Mouse (Mus musculus): Measurements from ENCODE around the gene 4932438H23Rik. TPM values are rescaled to one million over a fixed set of nuclear protein-coding genes. Genes with fewer than 3 reads are reported as not detected.

4932438H23Rik gene
- polyA plus RNA-seq, 1 experiment from 2014 or later = 0.10 TPM

- H3K36me3 ChIP-seq = no peaks in the 10 kb centered on the region
- WGBS = 89% methylated on average over 1 of the region's 1 CpGs
- H3K9ac ChIP-seq = no peak overlapping the region
- no peaks in the 10 kb centered on the region for H3K27me3 ChIP-seq (replicated peaks)
- no peak for ATAC-seq (ENCODE audit: insufficient read depth, low FRiP score, low read depth)
- H3K4me1 ChIP-seq = no peaks in the 10 kb centered on the region
- H3K9me3 ChIP-seq = no peaks in the 10 kb centered on the region
- H3K4me2 ChIP-seq = no peak overlapping the region
- no peak overlapping the region for H3K4me3 ChIP-seq (replicated peaks)
- no peak overlapping the region for H3K27ac ChIP-seq
These were observed 28.9 kb upstream of the 4932438H23Rik start for GRCm38 (mm10) chr16:91123821-91124220.

- WGBS = 75% methylated on average over 6 of the region's 6 CpGs
- H3K9me3 ChIP-seq = no peaks in the 10 kb centered on the region
- ATAC-seq (ENCODE audit: insufficient read depth, low FRiP score, low read depth) = no peak
- H3K4me3 ChIP-seq (replicated peaks) = no peak overlapping the region
- no peaks in the 10 kb centered on the region for H3K36me3 ChIP-seq
- no peaks in the 10 kb centered on the region for H3K27me3 ChIP-seq (replicated peaks)
- no peak overlapping the region for H3K27ac ChIP-seq
- H3K4me1 ChIP-seq = no peaks in the 10 kb centered on the region
- H3K4me2 ChIP-seq = no peak overlapping the region
- no peak overlapping the region for H3K9ac ChIP-seq
These were observed 25.0 kb upstream of the 4932438H23Rik start for GRCm38 (mm10) chr16:91119879-91120278.

GRCm38 (mm10) chr16:91116696-91117095 lies 21.8 kb upstream of the 4932438H23Rik start:
- Histone ChIP-seq H3K36me3 (no peaks in the 10 kb centered on the region), H3K4me2 (no peak overlapping the region), H3K9ac (no peak overlapping the region), H3K27ac (no peak overlapping the region), H3K4me3 (replicated peaks) (no peak overlapping the region), H3K4me1 (no peaks in the 10 kb centered on the region), H3K27me3 (replicated peaks) (no peaks in the 10 kb centered on the region), H3K9me3 (no peaks in the 10 kb centered on the region)
- WGBS = 58% methylated on average over 7 of the region's 7 CpGs
- ATAC-seq (ENCODE audit: insufficient read depth, low FRiP score, low read depth) = no peak

DNA sequence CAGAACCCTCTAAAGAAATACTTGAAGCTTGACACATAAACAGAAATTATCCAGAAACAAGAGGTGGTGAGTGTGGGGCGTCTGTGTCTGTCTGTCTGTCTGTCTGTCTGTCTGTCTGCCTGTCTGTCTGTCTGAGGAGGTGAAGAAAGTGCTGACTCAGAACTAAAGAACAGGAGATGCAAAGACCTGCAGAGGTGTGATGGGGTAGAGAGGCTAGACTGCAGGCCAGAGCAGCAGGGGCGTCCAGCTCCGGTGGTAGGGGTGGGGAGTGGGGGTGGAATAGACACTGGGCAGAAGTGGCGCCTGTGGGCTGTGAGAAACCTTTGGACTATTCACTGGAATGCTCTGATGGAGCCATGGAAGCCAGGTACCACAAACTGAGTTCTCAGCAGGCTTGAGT lies 21.1 kb upstream of the 4932438H23Rik start:
- 74% methylated on average over 4 of the region's 4 CpGs for WGBS
- no peaks in the 10 kb centered on the region for H3K27me3 ChIP-seq (replicated peaks)

DNA sequence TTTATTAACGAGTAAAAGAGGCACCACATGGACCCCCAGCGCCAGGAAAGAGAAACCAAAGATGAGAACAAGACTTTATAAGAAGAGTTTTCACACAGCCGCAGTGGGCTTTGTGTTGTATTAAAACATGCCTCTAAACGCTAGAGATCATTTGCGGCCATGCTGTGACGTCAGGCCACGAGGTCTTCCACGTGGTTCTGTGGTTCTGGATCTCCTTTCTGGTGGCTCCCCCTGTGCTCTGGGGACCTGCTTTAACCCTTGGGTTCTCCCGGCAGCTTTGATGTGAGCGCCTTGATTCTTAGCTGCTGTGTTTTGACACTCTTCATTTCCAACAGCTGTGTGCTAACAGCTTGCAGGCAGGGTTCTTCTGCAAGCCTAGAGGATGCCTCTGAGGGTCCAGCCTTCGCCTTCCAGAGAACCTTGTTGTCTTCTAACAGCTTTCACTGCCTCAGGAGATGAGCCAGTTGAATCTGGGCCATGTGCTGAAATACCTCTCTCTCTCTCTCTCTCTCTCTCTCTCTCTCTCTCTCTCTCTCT lies 16.1 kb upstream of the 4932438H23Rik start:
- Histone ChIP-seq H3K36me3 (no peaks in the 10 kb centered on the region), H3K4me1 (no peaks in the 10 kb centered on the region), H3K27me3 (replicated peaks) (no peaks in the 10 kb centered on the region), H3K27ac (no peak overlapping the region), H3K9ac (no peak overlapping the region), H3K4me2 (peak overlapping the region; percentile 23; the same call in 1 of the 2 replicates), H3K9me3 (no peaks in the 10 kb centered on the region), H3K4me3 (replicated peaks) (no peak overlapping the region)
- no peak for ATAC-seq (ENCODE audit: insufficient read depth, low FRiP score, low read depth)
- WGBS = 44% methylated on average over 11 of the region's 11 CpGs

More for the DNA sequence above, 21.1 kb upstream of the 4932438H23Rik start:
- Histone ChIP-seq H3K9ac (no peak overlapping the region), H3K4me2 (no peak overlapping the region), H3K4me1 (no peaks in the 10 kb centered on the region), H3K9me3 (no peaks in the 10 kb centered on the region), H3K27ac (no peak overlapping the region), H3K36me3 (no peaks in the 10 kb centered on the region), H3K4me3 (replicated peaks) (no peak overlapping the region)
- ATAC-seq (ENCODE audit: insufficient read depth, low FRiP score, low read depth) = no peak

DNA sequence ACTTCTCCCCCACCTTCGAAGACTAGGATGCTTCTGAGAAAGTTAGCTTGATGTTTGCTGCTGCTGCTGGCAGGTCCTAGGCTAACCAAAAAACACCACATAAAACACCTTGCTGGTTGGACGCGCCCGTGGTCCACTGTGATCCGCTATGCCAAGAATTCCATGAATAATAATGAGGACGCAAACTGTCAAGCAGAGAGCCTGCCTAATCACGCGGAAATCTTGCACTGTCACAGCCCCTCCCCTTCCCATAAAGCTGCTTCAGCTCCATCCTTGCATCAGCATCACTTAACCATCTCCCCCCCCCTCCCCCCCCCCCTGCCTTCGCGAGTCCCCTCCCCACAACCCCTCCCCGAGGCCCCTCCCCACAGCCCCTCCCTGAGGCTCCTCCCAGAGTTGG lies 12.7 kb upstream of the 4932438H23Rik start:
- ATAC-seq (ENCODE audit: insufficient read depth, low FRiP score, low read depth) = no peak
- Histone ChIP-seq H3K4me2 (no peak overlapping the region), H3K9ac (no peak overlapping the region), H3K4me3 (replicated peaks) (no peak overlapping the region), H3K27me3 (replicated peaks) (no peaks in the 10 kb centered on the region), H3K27ac (no peak overlapping the region), H3K36me3 (no peaks in the 10 kb centered on the region), H3K9me3 (no peaks in the 10 kb centered on the region), H3K4me1 (no peaks in the 10 kb centered on the region)
- WGBS = 69% methylated on average over 11 of the region's 11 CpGs

- 37% methylated on average over 13 of the region's 13 CpGs for WGBS
- no peak overlapping the region for H3K4me2 ChIP-seq
- H3K9me3 ChIP-seq = no peaks in the 10 kb centered on the region
- no peaks in the 10 kb centered on the region for H3K4me1 ChIP-seq
- no peak overlapping the region for H3K27ac ChIP-seq
- ATAC-seq (ENCODE audit: insufficient read depth, low FRiP score, low read depth) = no peak
- H3K36me3 ChIP-seq = no peaks in the 10 kb centered on the region
- H3K27me3 ChIP-seq (replicated peaks) = no peaks in the 10 kb centered on the region
- no peak overlapping the region for H3K4me3 ChIP-seq (replicated peaks)
- H3K9ac ChIP-seq = no peak overlapping the region
These were observed 10.6 kb upstream of the 4932438H23Rik start for GRCm38 (mm10) chr16:91105481-91106051.

GRCm38 (mm10) chr16:91104821-91105480 lies 10.0 kb upstream of the 4932438H23Rik start:
- H3K27ac ChIP-seq = no peak overlapping the region
- no peak overlapping the region for H3K9ac ChIP-seq
- ATAC-seq (ENCODE audit: insufficient read depth, low FRiP score, low read depth) = no peak
- no peaks in the 10 kb centered on the region for H3K36me3 ChIP-seq
- no peaks in the 10 kb centered on the region for H3K9me3 ChIP-seq
- H3K27me3 ChIP-seq (replicated peaks) = no peaks in the 10 kb centered on the region
- WGBS = 47% methylated on average over 10 of the region's 10 CpGs
- no peaks in the 10 kb centered on the region for H3K4me1 ChIP-seq
- H3K4me2 ChIP-seq = no peak overlapping the region
- no peak overlapping the region for H3K4me3 ChIP-seq (replicated peaks)

GRCm38 (mm10) chr16:91103386-91103785 lies 8.5 kb upstream of the 4932438H23Rik start:
- no peaks in the 10 kb centered on the region for H3K27me3 ChIP-seq (replicated peaks)
- WGBS = 78% methylated on average over 14 of the region's 14 CpGs

GRCm38 (mm10) chr16:91100484-91100883 lies 5.6 kb upstream of the 4932438H23Rik start:
- no peaks in the 10 kb centered on the region for H3K27me3 ChIP-seq (replicated peaks)
- 57% methylated on average over 2 of the region's 2 CpGs for WGBS
- no peak overlapping the region for H3K9ac ChIP-seq
- H3K36me3 ChIP-seq = no peaks in the 10 kb centered on the region
- H3K4me3 ChIP-seq (replicated peaks) = no peak overlapping the region
- no peaks in the 10 kb centered on the region for H3K4me1 ChIP-seq
- no peak for ATAC-seq (ENCODE audit: insufficient read depth, low FRiP score, low read depth)
- no peaks in the 10 kb centered on the region for H3K9me3 ChIP-seq
- no peak overlapping the region for H3K27ac ChIP-seq
- no peak overlapping the region for H3K4me2 ChIP-seq

More at GRCm38 (mm10) chr16:91103386-91103785, 8.5 kb upstream of the 4932438H23Rik start:
- Histone ChIP-seq H3K27ac (no peak overlapping the region), H3K4me2 (no peak overlapping the region), H3K4me3 (replicated peaks) (no peak overlapping the region), H3K9me3 (no peaks in the 10 kb centered on the region), H3K9ac (no peak overlapping the region), H3K4me1 (no peaks in the 10 kb centered on the region), H3K36me3 (no peaks in the 10 kb centered on the region)
- no peak for ATAC-seq (ENCODE audit: insufficient read depth, low FRiP score, low read depth)

DNA sequence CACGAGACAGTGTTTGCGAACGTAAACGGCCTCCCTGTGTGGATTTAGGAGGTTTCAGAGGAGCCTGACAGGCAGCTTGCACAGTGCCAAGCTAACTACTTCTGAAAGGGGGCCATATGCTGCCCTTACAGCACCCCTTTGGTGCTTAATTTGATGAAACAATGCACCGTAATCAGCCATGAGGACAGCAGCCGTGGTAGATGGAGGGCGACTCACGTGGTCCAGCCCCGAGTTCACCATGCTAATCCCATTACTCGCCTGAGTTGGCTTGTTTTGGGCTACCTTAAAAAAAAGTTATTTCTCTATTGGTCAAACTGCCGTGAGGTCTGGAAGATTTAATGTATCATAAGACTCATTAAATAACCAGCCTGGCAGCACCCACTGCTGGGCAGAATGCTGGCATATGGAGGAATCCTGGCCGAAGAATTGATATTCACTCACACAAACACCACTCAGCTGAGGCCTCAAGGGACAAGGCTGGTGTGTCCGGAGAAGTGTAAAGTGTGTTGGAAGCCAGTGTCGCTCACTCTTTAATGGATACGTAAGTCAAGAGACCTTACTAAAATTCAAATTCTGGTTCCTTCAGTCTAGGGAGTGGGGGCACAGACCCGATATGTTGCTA lies 4.6 kb upstream of the 4932438H23Rik start:
- no peak overlapping the region for H3K9ac ChIP-seq
- H3K27me3 ChIP-seq (replicated peaks) = no peaks in the 10 kb centered on the region
- no peaks in the 10 kb centered on the region for H3K4me1 ChIP-seq
- no peaks in the 10 kb centered on the region for H3K9me3 ChIP-seq
- no peak for ATAC-seq (ENCODE audit: insufficient read depth, low FRiP score, low read depth)
- H3K4me2 ChIP-seq = no peak overlapping the region
- WGBS = 79% methylated on average over 16 of the region's 16 CpGs
- H3K4me3 ChIP-seq (replicated peaks) = no peak overlapping the region
- H3K27ac ChIP-seq = no peak overlapping the region
- no peaks in the 10 kb centered on the region for H3K36me3 ChIP-seq

GRCm38 (mm10) chr16:91097858-91098257 lies 2.9 kb upstream of the 4932438H23Rik start:
- Histone ChIP-seq H3K9me3 (no peaks in the 10 kb centered on the region), H3K4me3 (replicated peaks) (no peak overlapping the region), H3K27ac (no peak overlapping the region), H3K4me1 (no peaks in the 10 kb centered on the region), H3K27me3 (replicated peaks) (no peaks in the 10 kb centered on the region), H3K9ac (no peak overlapping the region), H3K4me2 (no peak overlapping the region), H3K36me3 (no peaks in the 10 kb centered on the region)
- ATAC-seq (ENCODE audit: insufficient read depth, low FRiP score, low read depth) = no peak
- WGBS = 86% methylated on average over 11 of the region's 11 CpGs
